Mouse (Mus musculus) liver, embryonic 16.5 days (tissue): ENCODE data around the gene Krt82. TPM values are rescaled to one million over a fixed set of nuclear protein-coding genes. Genes with fewer than 3 reads are reported as not detected.

Source experiments
- ATAC-seq: fragments of 200-750 bp; cut with Nextera tagmentation; 2 replicates; pipeline ENCODE4 v1.8.0; 2017; ENCODE audit warnings: low read depth, mild to moderate bottlenecking, moderate number of reproducible peaks, moderate library complexity
- H3K27ac ChIP-seq: fragments of 300-500 bp; sonication (generic); 2 replicates; pipeline ENCODE4 v1.5.1; 2014; ENCODE audit warnings: mild to moderate bottlenecking, low read length
- H3K27me3 ChIP-seq: fragments of 300-500 bp; sonication (generic); 2 replicates; pipeline ENCODE4 v1.6.1; 2014; ENCODE audit warnings: low read depth, low read length, mixed read lengths; ENCODE audit not compliant: control insufficient read depth, insufficient read depth
- H3K36me3 ChIP-seq: fragments of 300-500 bp; sonication (generic); 2 replicates; pipeline ENCODE4 v1.6.1; 2014; ENCODE audit warnings: mild to moderate bottlenecking; ENCODE audit not compliant: control insufficient read depth, insufficient read depth
- H3K4me1 ChIP-seq: fragments of 300-500 bp; sonication (generic); 2 replicates; pipeline ENCODE4 v1.6.1; 2014; ENCODE audit warnings: low read depth, low read length, mixed read lengths; ENCODE audit not compliant: control insufficient read depth
- H3K4me2 ChIP-seq: fragments of 300-500 bp; sonication (generic); 2 replicates; pipeline ENCODE4 v1.6.1; 2014; ENCODE audit warnings: low read depth, low read length, mixed read lengths
- H3K4me3 ChIP-seq: fragments of 300-500 bp; sonication (generic); 2 replicates; pipeline ENCODE4 v1.5.1; 2014; ENCODE audit warnings: low read depth, mild to moderate bottlenecking, low read length
- H3K9ac ChIP-seq: fragments of 300-500 bp; sonication (generic); 2 replicates; pipeline ENCODE4 v1.6.1; 2014; ENCODE audit warnings: low read depth, low read length
- H3K9me3 ChIP-seq: fragments of 300-500 bp; sonication (generic); replicated peaks from 2 replicates; pipeline ENCODE4 v1.6.1; 2016; ENCODE audit warnings: low read length; ENCODE audit not compliant: control insufficient read depth
- WGBS: fragments of 180-500 bp; shearing (Covaris S2); extraction: QIAGEN DNeasy Blood & Tissue Kit; methylation state at CpG from one replicate; pipeline ENCODE4 v1.1.7; 2014; ENCODE audit not compliant: insufficient replicate concordance; 5-methylcytosine and 5-hydroxymethylcytosine counted together
- microRNA-seq: library from miRNA; unstranded; fragments of <30 nt; microRNA quantifications from one replicate; pipeline ENCODE4, GENCODE M21; 2016
- polyA plus RNA-seq: library from polyadenylated mRNA; unstranded; fragments of >200 nt; fragmentation: Nextera tagmentation; extraction: Ambion mirVana; gene quantifications from 2 replicates; pipeline ENCODE4 v1.2.1, GENCODE M21; 2015

The Krt82 gene
- polyA plus RNA-seq, 1 experiment from 2014 or later, result not detected

DNA sequence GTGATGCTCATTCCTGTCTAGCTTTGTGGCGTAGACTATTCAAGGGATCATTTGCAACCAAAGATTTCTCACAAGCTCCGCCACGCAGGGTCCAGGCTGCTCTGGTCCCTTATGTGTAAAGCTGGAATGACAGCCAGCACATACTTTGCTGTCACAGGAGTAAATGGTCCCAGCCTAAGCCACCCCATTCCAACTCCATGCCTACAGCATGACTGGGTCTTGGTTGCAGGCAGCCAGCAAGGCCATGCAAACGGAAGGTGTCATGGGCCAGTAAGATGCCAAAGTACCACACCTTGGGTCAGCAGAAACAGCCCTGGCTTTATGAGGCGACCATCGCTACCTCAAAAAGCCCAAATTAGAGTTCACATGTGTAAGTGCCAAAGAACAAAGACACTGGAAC is 56.8 kb downstream of the Krt82 start:
- no peaks in the 10 kb centered on the region for H3K4me1 ChIP-seq
- no peak overlapping the region for H3K27ac ChIP-seq
- H3K4me2 ChIP-seq, result no peak overlapping the region
- H3K4me3 ChIP-seq, result no peak overlapping the region
- H3K27me3 ChIP-seq, result no peaks in the 10 kb centered on the region
- WGBS, result 59% methylated on average over 6 of the region's 6 CpGs
- ATAC-seq, result no peak
- H3K9ac ChIP-seq, result no peak overlapping the region
- H3K9me3 ChIP-seq, result no peaks in the 10 kb centered on the region
- H3K36me3 ChIP-seq, result no peaks in the 10 kb centered on the region

DNA sequence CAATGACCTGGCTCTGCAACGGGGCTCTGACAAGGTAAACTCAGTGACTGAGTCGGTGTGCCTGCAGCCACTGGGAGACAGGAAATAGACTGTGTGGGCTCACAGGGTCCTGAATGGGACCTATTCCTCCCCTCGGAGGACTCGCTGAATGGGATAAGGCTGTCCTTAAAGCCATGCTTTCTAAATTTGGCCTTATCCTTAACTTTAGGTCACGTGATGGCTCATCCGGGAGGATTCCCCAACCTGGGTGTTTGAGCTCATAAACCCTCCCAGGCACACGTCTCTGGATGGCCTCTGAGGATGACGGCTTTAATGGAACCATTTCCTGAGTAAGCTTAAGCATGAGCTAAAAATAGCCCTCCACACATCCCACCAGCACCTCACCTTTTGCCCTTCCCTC is 57.7 kb downstream of the Krt82 start:
- ATAC-seq, result no peak
- H3K4me2 ChIP-seq, result no peak overlapping the region

DNA sequence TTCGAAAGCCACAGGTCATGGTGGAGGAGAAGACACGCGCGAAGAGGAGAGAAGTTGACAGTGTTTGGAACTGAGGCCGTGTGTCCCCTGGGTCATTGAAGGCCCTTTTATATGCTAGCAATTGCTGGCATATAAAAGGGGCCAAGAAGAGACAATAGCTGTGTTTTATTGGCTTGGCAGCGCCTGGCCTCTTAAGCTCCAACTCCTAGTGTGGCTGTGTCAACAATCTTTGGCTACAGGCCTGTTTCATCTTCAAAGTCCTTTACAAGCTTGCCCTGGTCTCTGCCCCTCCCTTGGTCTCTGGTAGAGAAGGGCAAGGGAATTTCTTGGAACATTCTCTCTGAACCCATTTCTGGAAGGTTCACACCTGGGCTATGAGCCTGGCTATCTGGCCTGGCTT is 59.0 kb downstream of the Krt82 start, which contains the start of gene Krt83:
Gene Krt83, minus strand, starts transcription at position 82 of the 400 bp plus-strand sequence.
- Histone ChIP-seq H3K4me2 (no peak within 1 kb of the TSS), H3K27me3 (no peaks in the 10 kb centered on the region), H3K36me3 (no peaks in the 10 kb centered on the region), H3K9me3 (no peaks in the 10 kb centered on the region), H3K4me3 (no peak within 1 kb of the TSS), H3K27ac (no peak within 1 kb of the TSS), H3K4me1 (no peaks in the 10 kb centered on the region), H3K9ac (no peak within 1 kb of the TSS)
- 67% methylated on average over 6 of the region's 6 CpGs for WGBS
- ATAC-seq, result no peak

More for the DNA sequence above, 57.7 kb downstream of the Krt82 start:
- WGBS, result 32% methylated on average over 8 of the region's 8 CpGs
- H3K9ac ChIP-seq, result no peak overlapping the region
- H3K9me3 ChIP-seq, result no peaks in the 10 kb centered on the region
- H3K4me1 ChIP-seq, result no peaks in the 10 kb centered on the region
- H3K27ac ChIP-seq, result no peak overlapping the region
- H3K36me3 ChIP-seq, result no peaks in the 10 kb centered on the region
- H3K4me3 ChIP-seq, result no peak overlapping the region
- H3K27me3 ChIP-seq, result no peaks in the 10 kb centered on the region

Small RNA genes lying within 50 kb of the gene (microRNA-seq; reads per million reads assigned to microRNA genes)
- gene Gm44393 (not detected), gene Gm44460 (not detected)

Other genes with a start within 250 kb of the Krt82 start
- gene Krt80, start 180.5 kb downstream of the Krt82 start, polyA plus RNA-seq, result 0.32 and 0.52 TPM in 2 replicates
- 2.4 and 3.4 TPM in 2 replicates for gene Krt7, start 139.6 kb downstream of the Krt82 start, polyA plus RNA-seq
- not detected in 2 replicates for gene Krt87, start 111.9 kb downstream of the Krt82 start, polyA plus RNA-seq
- gene Krt88, start 102.9 kb downstream of the Krt82 start, polyA plus RNA-seq, result not detected in 2 replicates
- gene Krt81, start 86.9 kb downstream of the Krt82 start, polyA plus RNA-seq, result not detected in 2 replicates
- not detected in 2 replicates for gene Krt86, start 77.2 kb downstream of the Krt82 start, polyA plus RNA-seq
- 0.26 and 0.57 TPM in 2 replicates for gene Krt83, start 59.2 kb downstream of the Krt82 start, polyA plus RNA-seq
- not detected in 2 replicates for gene Gm49425, start 33.4 kb downstream of the Krt82 start, polyA plus RNA-seq
- not detected in 2 replicates for gene Krt84, start 17.8 kb downstream of the Krt82 start, polyA plus RNA-seq
- not detected in 2 replicates for gene Krt90, start 12.3 kb upstream of the Krt82 start, polyA plus RNA-seq
- gene Krt75, start 23.2 kb upstream of the Krt82 start, polyA plus RNA-seq, result not detected in 2 replicates
- gene Gm5414, start 77.5 kb upstream of the Krt82 start, polyA plus RNA-seq, result not detected in 2 replicates
- gene Gm5478, start 96.7 kb upstream of the Krt82 start, polyA plus RNA-seq, result not detected in 2 replicates
- not detected in 2 replicates for gene Krt6b, start 129.6 kb upstream of the Krt82 start, polyA plus RNA-seq
- gene Krt6a, start 143.6 kb upstream of the Krt82 start, polyA plus RNA-seq, result not detected in 2 replicates
- 0.04 and 0.05 TPM in 2 replicates for gene Krt5, start 162.2 kb upstream of the Krt82 start, polyA plus RNA-seq
- not detected in 2 replicates for gene Krt71, start 192.4 kb upstream of the Krt82 start, polyA plus RNA-seq
- gene Krt72, start 235.8 kb upstream of the Krt82 start, polyA plus RNA-seq, result not detected in 2 replicates